Mouse (Mus musculus): ENCODE data around the gene Tmem213. TPM values are rescaled to one million over a fixed set of nuclear protein-coding genes. Genes with fewer than 3 reads are reported as not detected.

Gene Tmem213
- total and polyA plus RNA-seq, 3 experiments: not detected

DNA sequence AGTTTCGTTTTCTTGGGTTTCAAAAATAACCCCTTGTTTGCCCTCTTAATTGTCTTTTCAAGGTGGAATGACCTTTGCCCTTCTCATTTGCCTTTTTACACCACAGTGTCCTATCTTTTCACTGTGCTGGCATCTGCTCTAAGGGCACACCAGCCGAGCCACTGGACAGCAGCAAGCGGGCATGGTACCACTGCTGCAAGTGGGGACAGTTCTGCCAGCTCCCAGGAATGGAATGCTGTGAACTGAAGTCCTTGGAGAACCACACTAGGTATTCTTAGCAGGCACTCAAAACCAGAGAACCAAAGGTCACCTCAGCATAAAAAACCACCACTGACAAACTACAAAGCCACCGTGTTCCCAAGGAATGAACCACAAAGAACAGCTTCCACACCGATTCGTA is 13.7 kb downstream of the Tmem213 start:
- dilution Hi-C loops (cut with MboI; ENCODE audit: extremely low pct_ligation_motif_present, extremely low pct_unique_long_range_greater_than_20kb, low sequenced_read_pairs) (no loop called here), in situ Hi-C loops (cut with MboI; ENCODE audit: low pct_ligation_motif_present, low pct_unique_long_range_greater_than_20kb, low sequenced_read_pairs) (no loop called here)
- H3K4me3 ChIP-seq (replicated peaks in 1 of 3; ENCODE audit: low read depth in 2 of 3, low read length in 2 of 3, poor library complexity in 1 of 3): no peak overlapping the region

DNA sequence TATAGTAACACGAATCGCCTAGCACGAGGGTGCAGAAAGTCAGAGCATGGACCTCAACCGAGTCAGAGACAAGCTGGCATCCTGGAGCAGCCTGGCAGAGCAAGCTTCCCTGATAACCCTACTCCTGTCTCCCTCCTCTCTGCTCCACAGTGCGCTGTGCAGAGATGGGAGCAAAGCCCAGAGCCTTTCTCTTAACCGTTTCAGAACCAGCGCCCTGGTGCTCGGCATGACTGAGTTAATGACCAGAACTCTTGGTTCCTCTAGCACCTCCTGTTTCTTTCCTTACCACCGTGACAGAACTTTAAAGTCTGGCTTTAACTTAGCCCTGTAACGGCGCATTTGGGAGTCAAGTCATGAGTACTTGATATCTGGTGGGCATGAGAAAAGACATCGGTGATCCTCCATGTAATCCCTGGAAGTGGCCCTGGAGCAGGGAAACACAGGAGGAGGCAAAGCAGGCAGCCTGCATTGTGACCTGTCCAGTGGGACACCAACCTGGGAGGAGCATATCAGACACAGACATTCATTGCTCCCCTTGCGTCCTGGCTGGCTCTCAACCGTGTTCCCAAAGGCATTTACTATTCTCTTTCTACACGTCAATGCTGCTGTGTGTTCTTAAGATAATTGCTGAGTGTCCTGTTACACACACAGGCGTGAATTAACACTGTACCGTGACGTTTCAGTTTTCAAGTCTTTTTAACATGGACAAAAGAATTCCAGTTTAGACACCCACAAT is 14.6 kb downstream of the Tmem213 start:
- no peaks in the 10 kb centered on the region for H3K27me3 ChIP-seq (replicated peaks)
- dilution Hi-C loops (cut with MboI; ENCODE audit: extremely low pct_ligation_motif_present, extremely low pct_unique_long_range_greater_than_20kb, low sequenced_read_pairs): no loop called here
- H3K4me2 ChIP-seq (ENCODE audit: insufficient read depth, low read depth, poor library complexity, severe bottlenecking): no peak overlapping the region
- no peak for TF ChIP-seq MEF2A (IDR thresholded peaks at IDR 0.05; ENCODE audit: borderline replicate concordance, low read depth, low read length)
- no peak for TF ChIP-seq HCFC1 (IDR thresholded peaks at IDR 0.05; ENCODE audit: low read depth, low read length)
- TF ChIP-seq CHD2 (IDR thresholded peaks at IDR 0.05; ENCODE audit: low read length): no peak
- no peak for TF ChIP-seq PAX5 (IDR thresholded peaks at IDR 0.05; ENCODE audit: low read length)
- no peak overlapping the region for H3K9ac ChIP-seq (ENCODE audit: insufficient read depth, low read depth)
- H3K9me3 ChIP-seq (replicated peaks; ENCODE audit: low read length): no peaks in the 10 kb centered on the region
- no peak for DNase-seq (ENCODE audit: extremely low read depth)
- no peaks in the 10 kb centered on the region for H3K79me2 ChIP-seq (replicated peaks; ENCODE audit: control insufficient read depth, extremely low read depth, insufficient read depth, poor library complexity, severe bottlenecking)
- H3K27ac ChIP-seq (ENCODE audit: insufficient read depth, low read depth): no peak overlapping the region
- in situ Hi-C loops (cut with MboI; ENCODE audit: low pct_ligation_motif_present, low pct_unique_long_range_greater_than_20kb, low sequenced_read_pairs): no loop called here
- peaks cover 0 to 10% of the 10 kb centered on the region in 2 experiments for H3K36me3 ChIP-seq (replicated peaks in 1 of 2; ENCODE audit: control insufficient read depth in 1 of 2, insufficient read depth in 1 of 2, low read length in 1 of 2)
- H3K4me1 ChIP-seq (ENCODE audit: control insufficient read depth in 1 of 2, insufficient read depth in 2 of 2): no peaks in the 10 kb centered on the region
- H3K4me3 ChIP-seq (replicated peaks in 1 of 3; ENCODE audit: low read depth in 2 of 3, low read length in 2 of 3, poor library complexity in 1 of 3): no peak overlapping the region

More for the DNA sequence above, 13.7 kb downstream of the Tmem213 start:
- TF ChIP-seq BHLHE40 (IDR thresholded peaks at IDR 0.05; ENCODE audit: low read depth, low read length): no peak
- no peak for TF ChIP-seq ZC3H11A (IDR thresholded peaks at IDR 0.05; ENCODE audit: low read depth, low read length)
- no peak for TF ChIP-seq SMC3 (IDR thresholded peaks at IDR 0.05; ENCODE audit: low read depth, low read length)
- TF ChIP-seq MAZ (IDR thresholded peaks at IDR 0.05; ENCODE audit: low read depth, low read length): no peak
- no peak for TF ChIP-seq TBP (conservative IDR thresholded peaks at IDR 0.05; ENCODE audit: low read depth, low read length)
- TF ChIP-seq MEF2A (IDR thresholded peaks at IDR 0.05; ENCODE audit: borderline replicate concordance, low read depth, low read length): no peak
- peak overlapping the region; percentile 5; the same call in 1 of the 2 replicates for H3K4me2 ChIP-seq (ENCODE audit: insufficient read depth, low read depth, poor library complexity, severe bottlenecking)
- H3K27me3 ChIP-seq (replicated peaks): no peaks in the 10 kb centered on the region
- DNase-seq (ENCODE audit: extremely low read depth): no peak
- H3K9me3 ChIP-seq (replicated peaks; ENCODE audit: low read length): no peaks in the 10 kb centered on the region
- no peaks in the 10 kb centered on the region for H3K79me2 ChIP-seq (replicated peaks; ENCODE audit: control insufficient read depth, extremely low read depth, insufficient read depth, poor library complexity, severe bottlenecking)
- peaks cover 0 to 2% of the 10 kb centered on the region in 2 experiments for H3K36me3 ChIP-seq (replicated peaks in 1 of 2; ENCODE audit: control insufficient read depth in 1 of 2, insufficient read depth in 1 of 2, low read length in 1 of 2)
- no peak overlapping the region for H3K9ac ChIP-seq (ENCODE audit: insufficient read depth, low read depth)
- H3K4me1 ChIP-seq (ENCODE audit: control insufficient read depth in 1 of 2, insufficient read depth in 2 of 2): no peaks in the 10 kb centered on the region
- no peak overlapping the region for H3K27ac ChIP-seq (ENCODE audit: insufficient read depth, low read depth)

DNA sequence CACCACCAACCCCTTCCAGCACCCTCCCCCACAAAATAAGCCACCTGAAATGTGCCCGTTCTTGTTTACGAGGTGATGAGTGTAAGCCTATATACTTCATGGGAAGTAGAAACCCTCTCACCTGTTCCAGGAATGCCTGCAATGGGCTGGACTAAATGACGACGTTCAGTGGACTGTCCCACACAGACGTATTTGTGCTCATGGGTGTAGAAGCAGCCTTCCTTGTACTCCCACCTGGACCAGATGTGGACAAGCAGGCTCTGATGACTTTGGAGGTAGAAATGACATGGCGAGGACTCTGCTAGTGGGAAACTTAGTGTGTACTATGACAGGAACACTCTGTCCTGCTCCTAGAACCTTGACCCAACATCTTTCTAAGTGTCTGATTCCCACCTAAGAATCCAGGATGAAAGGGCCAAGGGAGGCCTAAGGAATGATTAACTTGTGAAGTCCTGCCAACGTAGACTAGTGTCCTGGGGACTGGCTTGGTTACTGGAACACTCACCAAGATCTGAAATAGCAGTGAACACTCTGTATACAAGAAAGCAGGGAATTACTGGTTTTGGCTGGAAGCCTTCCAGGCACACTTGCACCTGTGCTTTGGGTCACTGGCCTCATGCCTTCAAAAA is 15.3 kb downstream of the Tmem213 start, which contains the start of gene Atp6v0a4:
Gene Atp6v0a4 (minus strand): TSS at position 380 of the 629 bp plus-strand sequence.
- H3K27ac ChIP-seq (ENCODE audit: insufficient read depth, low read depth): no peak within 1 kb of the TSS
- H3K4me1 ChIP-seq (ENCODE audit: control insufficient read depth in 1 of 2, insufficient read depth in 2 of 2): no peaks in the 10 kb centered on the region
- peaks cover 0 to 12% of the 10 kb centered on the region in 2 experiments for H3K36me3 ChIP-seq (replicated peaks in 1 of 2; ENCODE audit: control insufficient read depth in 1 of 2, insufficient read depth in 1 of 2, low read length in 1 of 2)
- no peak for DNase-seq (ENCODE audit: extremely low read depth)
- in situ Hi-C loops (cut with MboI; ENCODE audit: low pct_ligation_motif_present, low pct_unique_long_range_greater_than_20kb, low sequenced_read_pairs): no loop called here
- no peaks in the 10 kb centered on the region for H3K9me3 ChIP-seq (replicated peaks; ENCODE audit: low read length)
- H3K4me2 ChIP-seq (ENCODE audit: insufficient read depth, low read depth, poor library complexity, severe bottlenecking): no peak within 1 kb of the TSS
- TF ChIP-seq USF1 (IDR thresholded peaks at IDR 0.05; ENCODE audit: low read depth, low read length) (no peak), SIN3A (IDR thresholded peaks at IDR 0.05; ENCODE audit: low read length) (no peak), PAX5 (IDR thresholded peaks at IDR 0.05; ENCODE audit: low read length) (no peak), MYC (IDR thresholded peaks at IDR 0.05; ENCODE audit: low read depth, low read length) (no peak), UBTF (IDR thresholded peaks at IDR 0.05; ENCODE audit: low read depth, low read length) (no peak), ELF1 (IDR thresholded peaks at IDR 0.05; ENCODE audit: low read depth, low read length) (no peak), ZKSCAN1 (IDR thresholded peaks at IDR 0.05; ENCODE audit: borderline replicate concordance, low read depth, low read length) (no peak), E2F4 (IDR thresholded peaks at IDR 0.05; ENCODE audit: insufficient replicate concordance, low read depth, low read length) (no peak), MAX (IDR thresholded peaks at IDR 0.05; ENCODE audit: low read length) (no peak), TBP (conservative IDR thresholded peaks at IDR 0.05; ENCODE audit: low read depth, low read length) (no peak), GABPA (IDR thresholded peaks at IDR 0.05; ENCODE audit: insufficient replicate concordance, low read depth, low read length) (no peak), CHD2 (IDR thresholded peaks at IDR 0.05; ENCODE audit: low read length) (no peak), NRF1 (IDR thresholded peaks at IDR 0.05; ENCODE audit: low read depth, low read length) (no peak), POLR2AphosphoS2 (IDR thresholded peaks at IDR 0.05; ENCODE audit: low read depth, low read length) (no peak), MEF2A (IDR thresholded peaks at IDR 0.05; ENCODE audit: borderline replicate concordance, low read depth, low read length) (no peak), POLR2A (IDR thresholded peaks at IDR 0.05; ENCODE audit: low read depth, low read length) (no peak)
- H3K4me3 ChIP-seq (replicated peaks in 1 of 3; ENCODE audit: low read depth in 2 of 3, low read length in 2 of 3, poor library complexity in 1 of 3): no peak within 1 kb of the TSS
- no peak within 1 kb of the TSS for H3K9ac ChIP-seq (ENCODE audit: insufficient read depth, low read depth)
- dilution Hi-C loops (cut with MboI; ENCODE audit: extremely low pct_ligation_motif_present, extremely low pct_unique_long_range_greater_than_20kb, low sequenced_read_pairs): no loop called here
- H3K27me3 ChIP-seq (replicated peaks): no peaks in the 10 kb centered on the region
- H3K79me2 ChIP-seq (replicated peaks; ENCODE audit: control insufficient read depth, extremely low read depth, insufficient read depth, poor library complexity, severe bottlenecking): no peaks in the 10 kb centered on the region

All from CH12.LX (cell line).